21 mouse cellular contexts compared by ENCODE assay signal in the genomic region with DNA sequence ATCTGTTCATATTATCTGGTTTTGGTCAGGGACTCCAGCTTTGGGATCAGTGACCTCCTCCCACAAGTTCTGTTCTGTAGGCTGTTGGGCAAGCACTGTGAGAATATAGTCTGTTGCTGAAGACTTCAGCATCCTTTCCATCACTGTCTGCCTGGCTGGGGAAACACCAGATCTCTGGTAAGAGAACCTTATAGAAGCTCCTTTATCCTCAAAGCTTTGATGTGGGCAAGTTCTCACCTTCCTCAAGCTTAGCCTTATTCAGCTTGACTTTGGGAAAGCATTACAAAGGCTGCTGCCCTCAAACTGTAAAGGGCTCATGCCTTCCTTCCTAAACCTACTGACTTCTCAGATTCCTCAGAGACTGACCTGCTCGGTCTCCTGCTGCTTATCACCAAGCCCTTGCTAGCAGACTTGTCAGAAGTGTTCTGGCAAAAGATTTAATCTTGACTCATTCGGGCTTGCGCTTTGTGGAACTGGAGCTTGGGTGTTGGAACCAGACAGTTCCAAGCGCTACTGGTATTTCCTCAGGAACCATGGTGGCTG.
DNase-seq lines count a peak whose midpoint lies in the region; ATAC-seq and TF ChIP-seq lines count a peak whose summit lies in the region.
"Had no signal": no experiment of that assay in that cellular context is flagged by ENCODE, and none has a peak within 500 bp of the region (broad histone marks: within the 10 kb centered on the region; RNA-seq: fewer than 3 reads in every experiment).

No protein-coding gene starts in this region.

- 78% methylated on average over 4 of the region's 4 CpGs for WGBS in midbrain, embryonic 11.5 days
- WGBS in midbrain, embryonic 13.5 days, result 80% methylated on average over 4 of the region's 4 CpGs
- 66% methylated on average over 4 of the region's 4 CpGs for WGBS in small intestine, adult 2 months

- H3K36me3 ChIP-seq in midbrain, embryonic 11.5 days (ENCODE audit: control insufficient read depth, insufficient read depth, low read length), result no peaks in the 10 kb centered on the region
- H3K36me3 ChIP-seq in midbrain, embryonic 13.5 days, result no peaks in the 10 kb centered on the region
- no peaks in the 10 kb centered on the region for H3K36me3 ChIP-seq in small intestine, adult 2 months (ENCODE audit: control insufficient read depth, insufficient read depth, low read length)
- H3K36me3 ChIP-seq: G1E; midbrain, embryonic 10.5 days had no signal

- no peak overlapping the region for H3K4me2 ChIP-seq in midbrain, embryonic 11.5 days
- no peak overlapping the region for H3K4me2 ChIP-seq in midbrain, embryonic 13.5 days (replicated peaks)
- H3K4me2 ChIP-seq: embryonic facial prominence, embryonic 12.5 days had no signal

- peaks cover 3% of the 10 kb centered on the region; the same call in 1 of the 2 replicates for H3K4me1 ChIP-seq in midbrain, embryonic 11.5 days (ENCODE audit: control insufficient read depth, insufficient read depth, low read length)
- peaks cover 21% of the 10 kb centered on the region for H3K4me1 ChIP-seq in midbrain, embryonic 13.5 days (replicated peaks)
- peaks cover 3% of the 10 kb centered on the region; the same call in 1 of the 2 replicates for H3K4me1 ChIP-seq in small intestine, adult 2 months (ENCODE audit: control insufficient read depth, insufficient read depth, insufficient read length, low read length)
- H3K4me1 ChIP-seq: embryonic facial prominence, embryonic 12.5 days had no signal

- ATAC-seq in midbrain, embryonic 11.5 days (ENCODE audit: low FRiP score), result no peak
- no peak for ATAC-seq in midbrain, embryonic 13.5 days

- no peak overlapping the region for H3K4me3 ChIP-seq in midbrain, embryonic 11.5 days (ENCODE audit: low read depth, low read length)
- no peak overlapping the region for H3K4me3 ChIP-seq in midbrain, embryonic 13.5 days (replicated peaks)
- peak overlapping the region; percentile 3; the same call in 1 of the 2 replicates for H3K4me3 ChIP-seq in small intestine, adult 2 months (ENCODE audit: low read depth, low read length)
- H3K4me3 ChIP-seq: embryonic facial prominence, embryonic 12.5 days; erythroblast, embryonic 14.5 days; left cerebral cortex, adult 2 months; limb, embryonic 10.5 days; midbrain, embryonic 10.5 days had no signal

- DNase-seq in midbrain, embryonic 11.5 days (ENCODE audit: low spot score, missing footprints), result peak; percentile 33
- peak; percentile 78 for DNase-seq in CD4-positive helper T cell, adult 2 months (ENCODE audit: low read depth, low spot score)
- peak; percentile 52 for DNase-seq in T-cell, adult 2 months (ENCODE audit: low spot score)
- no peak for DNase-seq in embryo, embryonic 10 days (ENCODE audit: low spot score)
- no peak for DNase-seq in spleen, adult 12 weeks (ENCODE audit: low spot score)
- DNase-seq: adrenal gland, adult 2 months; cerebellum, adult 9-10 months; gastrocnemius, postnatal 36 days; kidney, adult 8-10 months; kidney, postnatal 25 days; liver, postnatal 0 days; lung, postnatal 4 days; thymus, postnatal 25 days had no signal

- no peak for TF ChIP-seq POLR2A in small intestine, adult 2 months (IDR thresholded peaks at IDR 0.05; ENCODE audit: low read depth, low read length)

- no peaks in the 10 kb centered on the region for H3K9me3 ChIP-seq in midbrain, embryonic 11.5 days (ENCODE audit: control insufficient read depth, low read length)
- no peaks in the 10 kb centered on the region for H3K9me3 ChIP-seq in midbrain, embryonic 13.5 days
- H3K9me3 ChIP-seq: embryonic facial prominence, embryonic 12.5 days; G1E; limb, embryonic 10.5 days; midbrain, embryonic 10.5 days had no signal

- no peak overlapping the region for H3K9ac ChIP-seq in midbrain, embryonic 11.5 days (ENCODE audit: low read length)
- H3K9ac ChIP-seq in midbrain, embryonic 13.5 days (replicated peaks), result no peak overlapping the region
- H3K9ac ChIP-seq: embryonic facial prominence, embryonic 12.5 days; liver, postnatal 0 days had no signal

- no peaks in the 10 kb centered on the region for H3K27me3 ChIP-seq in midbrain, embryonic 11.5 days (ENCODE audit: control insufficient read depth, insufficient read depth, low read length)
- H3K27me3 ChIP-seq in midbrain, embryonic 13.5 days, result no peaks in the 10 kb centered on the region
- H3K27me3 ChIP-seq in small intestine, adult 2 months (ENCODE audit: control insufficient read depth, insufficient read depth, low read length), result no peaks in the 10 kb centered on the region
- H3K27me3 ChIP-seq: embryonic facial prominence, embryonic 12.5 days had no signal

- no peak for TF ChIP-seq CTCF in small intestine, adult 2 months (IDR thresholded peaks at IDR 0.05; ENCODE audit: extremely low read depth, insufficient read length, insufficient replicate concordance, low read depth, low read length)

- no peak overlapping the region for H3K27ac ChIP-seq in midbrain, embryonic 11.5 days (ENCODE audit: low read depth, low read length)
- H3K27ac ChIP-seq in midbrain, embryonic 13.5 days, result no peak overlapping the region
- peak overlapping the region; percentile 27; the same call in 1 of the 2 replicates for H3K27ac ChIP-seq in small intestine, adult 2 months (ENCODE audit: insufficient read depth, low read depth, low read length)
- H3K27ac ChIP-seq: embryonic facial prominence, embryonic 12.5 days; left cerebral cortex, adult 2 months; limb, embryonic 10.5 days; midbrain, embryonic 10.5 days had no signal

Comparison
In these comparisons a context has a peak if more than half of its experiments do, and no peak if none do; other contexts are left out.
1. DNase-seq: peak in midbrain, embryonic 11.5 days (single experiment), CD4-positive helper T cell, adult 2 months (single experiment) and T-cell, adult 2 months (single experiment); none in embryo, embryonic 10 days (single experiment) and spleen, adult 12 weeks (single experiment).